Mouse (Mus musculus) layer of hippocampus, postnatal 25 days (tissue): ENCODE measurements around the gene Sox14. TPM values are rescaled to one million over a fixed set of nuclear protein-coding genes. Genes with fewer than 3 reads are reported as not detected.

Source experiments
- DNase-seq, 2 experiments: peaks; one replicate each; pipeline ENCODE4 v3.0.0; 2022; ENCODE audit warnings: mixed read lengths in 2 of 2, low spot score in 1 of 2; ENCODE audit errors: extremely low spot score in 1 of 2
- total RNA-seq, 2 experiments: library from RNA; stranded (reverse); gene quantifications; 2 replicates each; pipeline ENCODE4 v1.2.3; 2021

Sox14 gene
- total RNA-seq = not detected

DNA sequence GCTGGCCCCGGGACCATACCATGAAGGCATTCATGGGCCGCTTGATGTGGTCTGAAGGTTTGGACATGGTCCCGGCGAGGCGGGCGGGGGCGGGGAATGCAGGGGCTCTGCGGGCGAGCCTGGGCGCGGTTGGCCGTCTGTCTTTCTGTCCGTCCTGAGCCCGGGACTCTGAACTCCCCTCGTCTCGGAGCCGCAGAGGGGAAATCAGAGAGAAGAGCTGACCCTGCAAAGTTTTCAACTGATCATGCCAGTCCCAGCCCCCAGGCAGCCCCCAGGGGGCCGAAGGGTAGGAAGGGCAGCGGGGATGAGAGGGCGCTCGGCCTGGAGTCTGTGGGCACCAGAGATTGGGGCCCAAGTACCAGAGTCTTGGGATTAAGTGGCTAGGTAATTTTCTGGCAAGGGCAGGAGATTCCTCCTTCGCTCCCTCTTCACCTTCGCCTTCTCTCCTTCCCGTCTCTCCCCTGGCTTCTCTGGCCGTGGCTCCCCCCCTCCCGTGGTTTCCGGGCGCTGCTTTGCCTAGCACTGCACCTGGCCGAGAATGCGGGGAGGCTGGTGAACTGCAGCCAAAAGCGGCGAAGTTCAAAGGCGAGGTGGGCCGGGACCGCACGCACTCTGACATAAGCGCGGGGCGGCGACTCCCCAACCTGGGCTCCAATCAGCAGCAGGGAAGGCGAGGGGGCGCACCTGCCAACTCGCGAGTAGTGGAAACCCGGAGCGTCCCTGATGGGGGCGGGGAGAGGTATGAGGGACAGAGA, at the start of gene Sox14:
TSS of gene Sox14 (minus strand) at position 553 of the 755 bp plus-strand sequence.
- DNase-seq = no peak

DNA sequence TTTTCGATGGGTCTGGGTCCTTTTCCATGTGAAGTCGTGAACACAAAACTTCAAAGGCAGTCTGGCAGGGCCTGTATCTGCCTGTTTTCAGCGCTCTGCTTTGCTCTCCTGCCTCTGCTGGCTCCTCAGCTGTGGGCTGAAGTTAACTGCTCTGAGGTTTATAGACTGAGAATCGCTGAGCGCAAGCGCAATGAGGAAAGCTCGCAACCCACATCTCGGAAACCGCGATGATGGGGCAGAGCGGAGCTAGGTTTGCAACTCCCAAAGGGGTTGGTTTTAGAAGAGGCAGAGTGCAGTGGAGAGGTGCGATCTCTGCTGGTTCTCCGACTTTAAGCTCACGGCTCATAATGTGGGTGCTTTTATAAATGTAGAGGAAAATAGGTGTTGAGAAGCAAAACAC, 3.3 kb upstream of the Sox14 start:
- no peak for DNase-seq

DNA sequence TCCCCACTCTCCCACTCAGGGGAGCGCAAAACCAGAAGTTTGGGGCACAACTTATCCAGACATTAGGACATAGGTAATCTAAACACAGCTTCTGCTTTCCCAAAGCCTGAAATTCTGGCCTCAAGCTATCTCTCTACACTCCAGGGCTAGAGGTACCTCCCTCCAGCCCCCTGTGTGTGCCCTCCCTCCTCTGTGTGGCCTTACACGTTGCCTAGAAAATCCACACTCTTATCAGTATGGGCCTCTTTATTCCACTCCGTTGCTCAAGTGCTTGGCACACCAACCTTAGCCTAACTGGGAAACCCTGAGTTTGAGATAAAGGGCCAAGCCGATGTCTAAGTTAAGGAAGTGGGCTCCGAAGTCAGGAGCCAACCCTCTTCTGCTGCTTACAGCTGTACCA, 2.6 kb upstream of the Sox14 start:
- no peak for DNase-seq

DNA sequence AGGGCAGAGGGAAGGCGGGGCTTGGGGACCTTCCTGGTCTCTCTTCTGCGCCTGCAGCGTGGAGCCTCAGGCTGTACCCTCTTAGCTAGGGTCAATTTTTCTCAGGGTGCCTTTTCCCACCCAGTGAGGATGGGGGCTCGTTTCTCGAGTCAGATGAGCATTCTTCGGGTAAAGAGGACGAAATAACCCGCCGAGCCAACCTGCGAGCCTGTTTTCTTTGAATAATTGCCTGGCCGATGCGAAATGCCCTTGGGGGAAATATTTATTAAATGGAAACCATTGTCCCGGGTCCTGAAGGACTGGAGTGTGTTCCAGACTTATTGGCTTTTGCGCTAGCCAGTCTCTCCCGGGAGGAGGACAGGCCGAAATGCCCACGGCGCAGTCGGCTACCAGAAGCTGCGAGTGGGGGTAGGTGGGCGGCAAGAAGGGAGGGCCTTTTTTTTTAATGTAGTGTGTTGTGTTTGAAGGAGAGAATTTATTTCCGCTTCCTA, 1.1 kb upstream of the Sox14 start:
- no peak for DNase-seq

DNA sequence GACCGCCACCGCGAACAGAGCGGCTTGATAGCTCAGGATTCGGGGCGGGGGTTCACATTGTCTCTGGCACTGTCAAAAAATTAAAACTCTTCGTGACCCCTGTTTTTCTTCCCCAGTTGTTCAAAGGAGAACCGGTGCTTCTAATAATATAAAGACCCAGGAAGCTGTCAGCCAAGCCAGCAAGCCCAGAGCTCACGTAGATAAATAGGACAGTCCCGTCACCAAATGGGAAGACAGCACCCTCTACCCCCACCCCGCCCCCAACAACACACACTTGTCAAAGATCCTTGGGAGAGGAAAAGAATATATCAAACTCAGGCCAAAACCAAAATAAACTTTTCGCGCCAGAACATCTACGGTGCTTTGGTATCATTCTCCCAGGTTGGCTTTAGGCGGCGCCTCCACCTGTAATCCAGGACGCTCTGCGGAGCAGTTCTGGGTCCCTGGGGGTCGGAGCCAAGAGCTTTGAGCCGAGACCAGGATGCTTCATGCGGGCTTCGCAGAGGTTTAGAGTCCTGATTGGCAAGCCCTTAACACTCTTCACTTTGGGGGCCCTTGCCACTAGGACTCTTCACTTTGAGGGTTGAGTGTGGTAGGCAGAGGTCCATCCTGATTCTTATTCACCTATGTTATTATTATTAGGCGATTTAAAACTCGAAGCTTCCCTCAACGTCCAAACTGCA, 544 bp upstream of the Sox14 start:
- no peak for DNase-seq

DNA sequence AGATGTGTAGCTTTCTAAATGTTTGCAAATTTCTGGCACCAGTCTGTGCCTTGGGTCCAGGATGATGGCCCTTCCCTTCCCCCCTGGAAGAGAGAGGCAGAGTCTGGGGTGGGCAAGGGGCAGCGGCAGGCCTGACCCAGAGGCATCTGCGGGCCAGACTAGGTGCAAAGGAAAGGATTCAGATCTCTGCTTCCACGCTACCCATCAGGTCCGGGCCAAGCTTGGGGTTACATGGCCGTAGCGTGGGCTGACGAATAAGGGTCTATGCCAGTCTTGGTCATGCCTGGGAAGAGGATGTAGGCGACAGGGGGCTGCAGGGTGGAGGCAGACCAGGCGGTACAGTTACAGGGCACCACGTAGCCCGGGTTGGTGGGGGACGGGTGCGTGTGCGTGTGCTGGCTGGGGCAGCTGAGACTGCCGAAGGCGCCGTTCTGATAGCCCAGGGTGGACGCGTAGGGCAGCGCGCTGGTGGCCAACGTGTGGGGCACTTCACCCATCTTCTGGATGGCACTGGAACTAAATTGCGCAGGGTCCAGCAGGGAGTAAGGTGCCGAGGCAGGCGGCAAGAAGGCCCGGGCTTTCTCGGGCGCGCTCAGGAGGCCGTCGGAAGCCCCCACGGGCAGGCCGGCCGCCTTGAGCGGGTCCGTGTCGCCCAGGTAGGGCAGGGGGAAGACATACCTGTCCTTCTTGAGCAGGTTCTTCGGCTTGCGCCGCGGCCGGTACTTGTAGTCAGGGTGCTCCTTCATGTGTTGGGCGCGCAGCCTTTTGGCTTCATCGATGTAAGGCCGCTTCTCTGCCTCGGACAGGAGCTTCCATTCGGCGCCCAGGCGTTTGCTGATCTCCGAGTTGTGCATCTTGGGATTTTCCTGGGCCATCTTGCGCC, 994 bp downstream of the Sox14 start:
- DNase-seq = no peak

DNA sequence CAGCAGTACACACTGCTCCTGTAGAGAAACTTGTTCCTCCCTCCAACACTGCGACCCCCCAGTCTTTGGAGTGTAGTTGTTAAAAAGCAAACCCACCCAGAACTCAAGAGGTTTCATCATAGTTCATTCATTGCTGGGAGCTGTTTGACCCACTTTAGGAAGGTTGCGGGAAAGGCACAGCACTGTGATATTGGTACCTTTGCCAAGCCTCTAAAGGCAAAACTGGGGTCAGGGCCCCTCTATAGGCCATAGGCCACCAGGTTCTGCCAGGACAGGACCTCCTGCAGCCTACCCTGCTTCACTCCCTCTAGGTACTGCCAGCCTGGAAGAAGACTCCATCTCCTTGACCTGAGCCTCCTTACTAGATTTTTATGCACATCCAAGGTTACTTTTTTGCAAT, 2.2 kb downstream of the Sox14 start:
- no peak for DNase-seq

DNA sequence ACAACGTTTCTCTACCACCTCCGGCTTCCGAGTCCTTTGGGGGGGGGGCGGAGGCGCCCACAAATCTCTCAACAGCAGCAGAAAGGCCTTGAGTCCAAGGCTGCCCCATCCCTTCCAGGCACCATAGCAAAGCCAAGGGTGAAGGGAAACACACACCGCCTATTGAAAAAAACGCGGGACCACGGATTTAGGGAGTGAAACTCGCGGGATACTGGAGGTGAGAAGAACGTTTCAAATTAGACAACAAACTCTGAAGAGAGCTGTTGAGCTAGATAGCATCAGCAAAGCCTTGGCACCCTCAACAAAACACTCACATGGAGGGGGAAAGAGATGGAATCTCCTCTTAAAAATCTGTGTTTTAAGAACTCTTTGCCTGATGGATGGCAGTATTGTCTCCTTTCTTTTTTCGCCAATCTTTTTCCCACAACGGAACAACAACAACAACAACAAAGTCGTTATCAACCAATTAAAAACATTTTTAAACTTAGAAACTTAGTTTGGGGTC, 2.8 kb downstream of the Sox14 start:
- no peak for DNase-seq

DNA sequence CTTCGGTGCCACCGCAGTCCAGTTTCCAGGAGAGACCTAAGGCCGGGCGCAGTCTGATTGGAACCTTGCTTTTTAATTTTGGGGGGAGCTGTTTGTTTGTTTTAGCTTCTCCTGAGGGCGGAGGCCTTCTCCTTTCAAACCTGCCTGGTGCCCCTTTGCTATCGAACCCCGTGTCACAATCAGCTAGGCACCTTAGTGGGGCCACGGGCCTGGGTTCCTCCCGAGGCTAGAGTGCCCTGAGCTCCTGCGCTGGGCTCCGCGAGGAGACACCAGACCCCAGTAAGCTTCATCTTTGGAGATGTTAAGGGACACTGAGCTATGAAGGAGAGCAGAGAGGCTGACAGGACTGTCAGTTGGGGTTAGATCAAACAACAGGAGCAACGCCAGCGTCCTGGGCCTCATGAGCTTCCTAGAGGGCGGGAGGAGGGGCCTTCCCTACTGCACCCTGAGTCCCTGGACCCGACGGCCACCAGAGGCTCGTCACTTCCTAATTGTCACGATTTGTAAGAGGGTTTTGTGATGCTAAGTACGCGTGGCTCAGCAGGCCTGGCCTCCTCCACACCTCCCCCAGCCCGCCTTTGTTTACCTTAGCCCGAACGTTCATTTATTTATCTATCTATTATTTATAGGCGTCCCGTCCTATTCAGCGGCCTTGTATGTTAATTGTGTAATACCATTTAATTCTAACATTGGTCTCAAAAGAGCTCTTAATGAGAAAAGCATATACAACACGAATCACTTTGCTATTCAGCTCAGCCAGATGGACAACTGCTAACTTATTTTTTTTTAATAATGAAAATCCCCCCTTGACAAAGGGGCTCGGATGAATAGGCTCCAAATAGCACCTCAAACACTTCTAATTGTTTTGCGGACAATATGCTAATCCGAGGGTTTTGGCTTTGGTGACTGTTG, 3.5 kb downstream of the Sox14 start:
- no peak for DNase-seq

DNA sequence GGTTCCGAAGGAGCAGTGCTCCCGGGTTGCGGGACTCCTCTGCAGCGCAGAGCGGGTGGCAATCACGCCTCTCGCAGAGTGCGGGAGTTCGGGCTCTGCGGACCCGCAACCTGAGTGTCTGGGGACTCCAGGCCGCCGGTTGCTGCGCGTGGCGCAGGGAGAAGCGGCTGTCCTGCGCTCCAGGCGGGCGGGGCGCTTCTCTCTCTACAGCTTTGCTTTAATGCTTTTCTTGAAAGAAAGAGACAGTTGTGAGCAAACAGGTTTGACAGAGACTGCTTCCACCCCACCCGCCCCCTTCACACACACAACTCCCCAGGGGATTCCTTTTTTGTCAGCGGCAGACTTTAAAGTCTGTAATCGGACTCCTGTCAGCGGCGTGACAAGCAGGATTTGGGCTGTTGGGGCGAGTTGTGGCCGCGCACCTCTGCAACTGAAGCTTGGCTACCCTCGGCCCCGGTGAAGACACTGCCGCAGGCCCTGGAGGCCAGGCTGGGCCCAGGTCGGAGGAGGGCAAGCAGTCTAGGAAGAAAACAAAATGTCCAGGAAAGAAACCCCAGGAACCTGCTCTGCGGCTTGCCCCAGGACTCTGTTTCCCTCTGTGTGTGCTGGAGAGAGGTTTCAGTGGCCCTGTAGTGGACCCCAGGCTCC, 4.3 kb downstream of the Sox14 start:
- no peak for DNase-seq

DNA sequence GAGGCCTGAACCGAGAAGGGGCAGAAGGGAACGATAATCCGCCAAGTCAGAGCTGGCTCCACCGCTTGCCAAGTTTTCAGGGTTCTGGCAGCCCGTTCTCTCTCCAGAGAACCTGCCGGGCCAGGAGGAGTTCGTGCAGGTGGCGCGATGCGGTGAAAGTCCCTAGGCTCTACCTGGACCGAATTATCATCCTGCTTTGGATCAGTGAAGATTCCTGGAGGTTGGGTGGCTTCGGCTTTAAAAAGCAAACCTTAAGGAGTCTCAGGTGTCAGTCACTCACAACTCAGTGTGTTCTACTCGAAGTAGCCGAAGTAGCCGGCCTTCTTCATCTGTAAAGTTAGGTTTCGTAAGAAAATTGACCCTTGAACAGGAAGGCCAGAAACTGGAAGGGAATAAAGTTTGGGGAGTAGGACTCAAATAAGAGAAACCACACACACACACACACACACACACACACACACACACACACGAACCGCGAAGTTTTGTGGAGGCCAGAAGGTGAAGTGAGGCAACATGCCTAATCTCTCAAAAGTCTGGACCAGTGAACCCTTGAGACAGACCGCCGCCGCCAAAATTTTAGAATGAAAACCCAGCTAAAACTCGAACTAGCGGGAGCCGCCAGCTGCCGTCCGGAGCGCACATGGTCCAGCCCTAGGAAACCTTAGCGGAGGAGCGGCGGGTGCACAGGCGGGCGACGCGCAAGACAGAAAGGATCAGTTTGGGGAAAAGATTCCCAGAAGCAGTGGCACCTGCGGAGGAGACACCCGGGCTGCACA, 5.0 kb downstream of the Sox14 start:
- no peak for DNase-seq

DNA sequence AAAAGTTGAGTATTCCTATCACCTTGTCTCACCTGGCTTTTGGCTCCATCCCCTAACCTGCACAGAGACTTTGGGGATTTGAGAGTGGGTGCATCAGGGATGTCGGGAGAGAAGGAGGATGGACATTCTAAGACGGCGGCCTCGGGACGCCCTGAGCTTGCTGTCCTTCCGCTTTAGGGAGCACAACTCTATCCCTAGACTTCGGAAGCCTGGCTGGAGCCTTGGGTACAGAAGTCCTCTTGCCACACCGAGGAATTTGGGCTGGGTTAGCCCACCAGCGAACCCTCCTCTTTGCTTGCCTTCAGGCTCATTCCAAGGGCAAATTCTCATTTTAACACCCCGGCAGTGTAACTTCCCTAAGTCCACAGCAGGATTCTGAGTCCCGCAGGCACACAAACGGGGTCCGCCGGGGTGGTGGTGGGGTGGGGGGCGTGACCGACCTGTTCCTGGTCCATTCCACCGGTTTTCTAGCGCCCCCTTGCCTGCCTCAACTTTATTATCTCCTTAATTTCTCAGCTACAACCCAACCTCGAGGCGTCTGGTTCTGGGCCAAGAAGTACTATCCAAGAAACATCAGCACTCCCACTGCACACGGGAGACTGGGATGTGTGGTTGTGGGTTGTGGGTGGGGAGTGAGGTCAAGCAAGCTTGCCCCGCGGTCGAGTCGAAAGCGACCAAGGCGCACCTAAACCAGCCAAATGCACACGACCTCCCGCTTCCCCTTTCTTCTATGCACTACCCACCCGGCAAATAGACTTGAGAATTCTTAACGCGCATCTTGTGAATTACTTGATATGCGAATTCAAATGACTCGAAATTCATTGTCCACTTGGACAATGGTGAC, 5.8 kb downstream of the Sox14 start:
- no peak for DNase-seq

DNA sequence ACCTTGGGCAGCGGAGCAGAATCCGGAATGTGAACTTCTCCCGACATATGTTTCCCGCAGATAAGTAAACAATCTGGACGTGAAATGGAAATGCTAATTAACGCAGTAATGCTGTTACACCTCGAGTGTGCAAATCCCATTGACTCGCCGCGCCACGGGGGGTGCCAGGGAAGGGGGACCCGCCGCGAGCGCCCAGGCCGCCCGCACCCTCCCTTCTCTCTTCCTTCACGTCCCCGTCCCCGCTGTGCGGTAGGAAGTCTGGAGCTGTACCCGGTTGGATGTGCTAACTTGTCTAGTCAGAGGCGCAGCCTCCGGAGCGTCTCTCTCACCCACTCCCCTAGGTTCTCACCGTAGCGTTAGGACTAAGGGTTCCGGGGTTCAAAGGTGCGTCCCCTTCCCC, 6.7 kb downstream of the Sox14 start:
- no peak for DNase-seq

DNA sequence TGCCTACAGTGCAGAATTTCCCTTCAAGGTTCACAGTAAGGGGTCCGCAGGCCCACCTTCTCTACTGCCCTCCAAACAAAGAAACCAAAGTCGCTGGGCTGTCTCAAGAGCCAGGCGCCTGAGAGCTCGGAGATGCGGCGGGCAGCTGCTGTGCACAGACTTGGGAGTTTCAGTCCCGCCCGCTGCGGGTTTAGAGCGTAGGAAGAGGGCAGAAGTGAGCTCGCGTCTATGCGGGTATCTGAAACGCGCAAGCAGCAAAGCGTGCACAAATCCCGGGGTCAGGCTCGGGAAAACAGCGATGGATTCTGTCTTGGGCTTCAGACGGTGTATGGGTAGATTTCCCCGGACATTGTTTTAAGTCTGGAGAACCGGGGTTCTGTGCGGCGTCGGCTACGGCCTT, 7.4 kb downstream of the Sox14 start:
- DNase-seq = no peak

DNA sequence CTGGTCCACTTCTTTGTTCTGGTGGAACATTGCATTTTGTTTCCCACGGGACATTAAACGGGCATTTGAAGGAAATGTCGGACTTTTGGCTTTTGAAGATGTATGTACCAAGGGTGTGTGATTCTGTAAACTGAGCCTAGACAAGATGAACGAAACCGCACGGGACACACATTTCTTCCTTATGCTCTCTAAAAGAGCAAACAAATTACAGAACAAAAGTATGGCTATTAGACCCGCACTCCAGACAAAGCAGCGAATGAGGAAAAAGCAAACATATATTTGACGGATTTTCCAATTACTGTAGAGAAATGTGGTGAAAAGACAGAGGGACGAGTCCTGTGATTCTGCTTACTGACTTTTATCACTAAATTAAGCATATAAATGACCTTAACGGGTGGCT, 7.9 kb downstream of the Sox14 start:
- no peak for DNase-seq

DNA sequence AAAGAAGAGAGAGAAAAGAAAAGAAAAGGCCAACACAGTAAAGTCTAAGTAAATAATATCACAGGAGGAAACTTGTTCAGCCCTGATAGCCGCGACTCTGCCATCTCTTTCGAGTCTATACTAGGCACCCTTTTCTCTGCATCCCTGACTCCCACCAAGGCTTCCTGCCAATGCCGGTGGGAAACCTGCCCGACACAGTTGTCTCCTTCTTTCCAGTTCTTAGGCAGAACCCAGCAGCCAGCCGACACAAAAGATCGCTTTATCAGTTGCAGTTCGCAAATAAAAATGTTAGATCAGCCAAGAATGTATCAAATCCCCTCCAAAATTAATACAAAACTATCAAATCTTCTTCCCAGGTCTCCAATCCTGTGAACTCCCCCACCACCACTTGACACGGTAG, 13.0 kb downstream of the Sox14 start:
- DNase-seq = no peak

DNA sequence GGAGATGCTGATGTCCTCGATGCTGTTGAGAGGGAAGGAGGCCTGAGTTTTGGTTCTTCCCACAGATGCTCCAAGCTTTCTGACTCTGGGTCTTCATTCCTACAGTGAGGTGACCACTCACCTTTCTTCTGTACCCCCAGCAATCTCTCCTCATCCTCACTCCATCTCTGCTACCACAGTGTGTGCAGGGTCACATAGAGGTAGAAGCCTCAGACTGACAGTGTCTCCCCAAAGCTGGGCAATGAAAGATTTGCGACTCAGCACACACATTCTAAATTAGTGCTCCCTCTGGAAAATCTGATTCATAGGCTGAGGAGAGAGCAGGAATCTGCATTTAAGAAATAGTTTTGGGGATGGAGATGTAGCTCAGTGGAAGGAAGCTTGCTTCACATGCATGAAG, 21.5 kb downstream of the Sox14 start:
- no peak for DNase-seq

DNA sequence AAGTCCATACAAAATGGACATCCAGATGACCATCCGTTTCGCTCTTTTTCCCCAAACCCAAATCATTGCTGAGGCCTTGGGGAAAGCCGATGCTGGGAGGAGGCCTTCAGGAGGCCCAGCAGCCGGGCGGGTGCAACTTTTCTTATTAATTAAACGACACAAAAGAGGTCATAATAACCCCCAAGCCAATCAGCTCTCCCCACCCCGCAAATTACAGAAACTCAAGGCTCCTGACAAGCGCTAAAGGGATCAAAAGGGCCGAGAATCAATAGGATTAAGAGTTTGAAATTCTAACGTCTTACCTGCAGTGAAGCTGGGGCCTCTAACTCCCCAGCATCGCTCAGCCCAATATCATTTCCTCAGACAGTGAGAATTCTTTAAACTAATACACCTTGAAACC, 22.6 kb downstream of the Sox14 start:
- DNase-seq = no peak
